Mouse (Mus musculus) hindbrain, postnatal 0 days (tissue): ENCODE measurements at regions not wholly inside any gene's neighbourhood (a gene's known extent, or its start where the extent isn't known, plus 50 kb on each side); places are given as distances from the start of the nearest gene placed in this dataset.

Source experiments
- ATAC-seq: fragments of 200-750 bp; cut with Nextera tagmentation; 2 replicates; pipeline ENCODE4 v1.8.0; 2017; ENCODE audit warnings: mild to moderate bottlenecking, moderate TSS enrichment, moderate library complexity
- DNase-seq: peaks from one replicate; pipeline ENCODE4 v3.0.0-alpha.2; 2015; ENCODE audit warnings: low spot score
- H3K27ac ChIP-seq: fragments of 300-500 bp; sonication (generic); 2 replicates; pipeline ENCODE4 v1.5.1; 2014; ENCODE audit warnings: mild to moderate bottlenecking
- H3K27me3 ChIP-seq: fragments of 300-500 bp; sonication (generic); 2 replicates; pipeline ENCODE4 v1.6.1; 2014; ENCODE audit warnings: low read length, mixed read lengths; ENCODE audit not compliant: insufficient read depth
- H3K36me3 ChIP-seq: fragments of 300-500 bp; sonication (generic); 2 replicates; pipeline ENCODE4 v1.6.1; 2014; ENCODE audit warnings: low read length, mixed read lengths; ENCODE audit not compliant: insufficient read depth
- H3K4me1 ChIP-seq: fragments of 300-500 bp; sonication (generic); 2 replicates; pipeline ENCODE4 v1.6.1; 2014; ENCODE audit warnings: antibody characterized with exemption, low read length, mixed read lengths; ENCODE audit not compliant: insufficient read depth
- H3K4me2 ChIP-seq: fragments of 300-500 bp; sonication (generic); 2 replicates; pipeline ENCODE4 v1.6.1; 2014; ENCODE audit warnings: low read depth, mild to moderate bottlenecking, low read length, moderate library complexity, mixed read lengths
- H3K4me3 ChIP-seq: fragments of 300-500 bp; sonication (generic); 2 replicates; pipeline ENCODE4 v1.5.1; 2014; ENCODE audit warnings: low read length
- H3K9ac ChIP-seq: fragments of 300-500 bp; sonication (generic); replicated peaks from 2 replicates; pipeline ENCODE4 v1.6.1; 2014; ENCODE audit warnings: mild to moderate bottlenecking, low read length, moderate library complexity, mixed read lengths
- H3K9me3 ChIP-seq: fragments of 300-500 bp; sonication (generic); 2 replicates; pipeline ENCODE4 v1.6.1; 2016; ENCODE audit warnings: low read length, mixed read lengths
- CTCF ChIP-seq: IDR thresholded peaks from 2 replicates; pipeline ENCODE4 v1.5.1; 2016; ENCODE audit warnings: antibody characterized with exemption, control low read depth, low read depth
- WGBS: fragments of 180-500 bp; shearing (Covaris S2); extraction: QIAGEN DNeasy Blood & Tissue Kit; methylation state at CpG from one replicate; pipeline ENCODE4 v1.1.7; 2014; 5-methylcytosine and 5-hydroxymethylcytosine counted together

DNA sequence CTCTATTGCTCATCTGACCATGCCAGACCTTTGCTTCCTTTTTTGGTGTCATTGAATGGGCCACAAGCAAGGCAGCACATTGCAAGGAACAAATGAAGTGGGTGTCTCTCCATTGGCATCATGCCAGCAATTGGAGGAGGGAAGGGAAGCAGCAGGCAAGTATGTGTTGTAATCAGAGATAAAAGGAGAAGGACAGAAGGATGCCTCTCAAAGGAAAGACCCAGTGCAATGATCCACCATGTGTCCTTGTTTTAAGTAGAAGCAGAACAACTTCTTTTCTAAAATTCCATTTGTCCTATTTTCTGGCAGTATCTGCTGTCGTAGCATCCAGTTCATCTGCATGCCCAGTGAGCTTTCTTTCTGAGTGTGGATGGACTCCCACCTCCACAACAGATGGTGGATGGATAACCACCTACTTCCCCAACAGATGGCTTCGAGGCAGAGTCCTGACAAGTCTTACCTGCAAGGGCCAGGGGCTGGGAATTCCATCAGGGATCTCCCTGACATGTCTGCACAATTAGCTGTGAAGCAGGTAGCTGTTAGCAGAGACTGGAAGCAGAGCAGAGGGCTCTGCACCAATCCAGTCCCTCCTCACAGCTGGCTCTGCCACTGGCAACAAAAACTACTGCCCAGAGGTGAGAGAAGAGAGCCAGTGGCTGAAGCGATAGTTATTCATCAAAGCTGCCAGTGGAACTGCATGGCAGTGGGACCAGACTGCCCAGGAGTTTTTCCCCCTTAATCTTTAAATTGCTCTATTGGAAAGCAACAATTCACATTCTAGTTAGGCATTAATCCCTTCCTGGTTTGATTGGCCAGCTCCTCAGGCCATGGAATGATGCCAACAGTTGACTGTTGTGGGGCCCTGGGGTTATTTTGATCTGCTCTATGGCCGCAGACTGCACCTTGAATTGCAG, 113.8 kb downstream of the Enkur start:
- Histone ChIP-seq H3K4me3 (no peak overlapping the region), H3K4me2 (no peak overlapping the region), H3K9ac (no peak overlapping the region), H3K27ac (no peak overlapping the region), H3K4me1 (peaks cover 6% of the 10 kb centered on the region; the same call in 1 of the 2 replicates), H3K36me3 (no peaks in the 10 kb centered on the region), H3K27me3 (no peaks in the 10 kb centered on the region), H3K9me3 (no peaks in the 10 kb centered on the region)
- ATAC-seq (peak; percentile 49; the same call in 1 of the 2 replicates), DNase-seq (peak; percentile 51)
- no peak for TF ChIP-seq CTCF
- 31% methylated on average over 4 of the region's 4 CpGs for WGBS

DNA sequence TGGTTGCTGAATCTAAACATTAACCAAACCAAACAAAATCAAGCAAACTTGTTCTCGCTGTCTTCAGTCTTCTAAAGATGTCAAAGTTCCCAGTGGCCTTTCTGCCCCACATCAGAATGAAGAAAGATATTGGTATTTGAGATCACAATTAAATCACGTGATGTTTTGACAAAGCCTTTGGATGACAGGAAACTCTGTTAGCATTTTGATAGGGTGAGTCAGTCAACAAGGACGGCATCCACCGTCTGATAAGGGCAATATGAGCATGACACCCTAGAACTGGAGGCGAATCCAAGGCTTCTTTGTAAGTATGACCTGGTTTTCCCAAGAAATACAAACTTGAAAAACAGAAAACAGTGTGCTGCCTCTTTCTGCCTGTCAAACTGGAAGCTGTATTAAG, 116.8 kb upstream of the Arhgap21 start:
- Histone ChIP-seq H3K27ac (no peak overlapping the region), H3K27me3 (no peaks in the 10 kb centered on the region), H3K4me1 (no peaks in the 10 kb centered on the region), H3K4me3 (no peak overlapping the region), H3K9me3 (no peaks in the 10 kb centered on the region), H3K36me3 (no peaks in the 10 kb centered on the region), H3K9ac (no peak overlapping the region), H3K4me2 (no peak overlapping the region)
- DNase-seq: no peak
- TF ChIP-seq CTCF: no peak
- no peak for ATAC-seq
- WGBS: 77% methylated on average over 5 of the region's 5 CpGs

DNA sequence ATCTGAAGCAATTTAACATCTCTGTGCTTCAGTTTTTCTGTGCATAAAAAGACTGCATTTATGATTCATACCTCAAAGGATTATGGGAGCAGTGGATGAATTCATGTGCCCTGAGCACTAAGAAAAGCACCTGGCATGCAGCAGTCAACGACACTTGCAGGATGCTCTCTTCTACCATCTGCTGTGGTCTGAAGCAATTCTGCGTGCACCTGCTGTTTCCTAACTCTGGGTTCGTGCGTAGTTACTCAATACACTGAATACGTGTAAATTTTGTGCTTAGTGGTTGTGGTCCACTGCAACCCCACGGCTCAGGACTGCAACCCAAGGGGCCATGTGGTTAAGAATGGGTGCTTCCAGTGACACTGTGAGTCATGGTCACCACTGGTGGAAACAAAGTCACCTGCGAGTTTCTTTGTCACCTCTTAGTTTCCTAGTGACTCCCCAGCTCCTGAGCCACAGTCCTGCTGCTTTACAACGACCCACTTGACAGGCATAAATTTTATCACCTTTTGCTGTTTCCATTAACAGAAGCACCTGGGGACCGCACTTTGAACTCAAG, 98.7 kb upstream of the Arhgap21 start:
- Histone ChIP-seq H3K4me3 (no peak overlapping the region), H3K27ac (no peak overlapping the region), H3K9me3 (no peaks in the 10 kb centered on the region), H3K27me3 (no peaks in the 10 kb centered on the region), H3K4me2 (no peak overlapping the region), H3K4me1 (no peaks in the 10 kb centered on the region), H3K36me3 (no peaks in the 10 kb centered on the region), H3K9ac (no peak overlapping the region)
- 79% methylated on average over 9 of the region's 9 CpGs for WGBS
- no peak for ATAC-seq
- no peak for DNase-seq
- TF ChIP-seq CTCF: no peak

DNA sequence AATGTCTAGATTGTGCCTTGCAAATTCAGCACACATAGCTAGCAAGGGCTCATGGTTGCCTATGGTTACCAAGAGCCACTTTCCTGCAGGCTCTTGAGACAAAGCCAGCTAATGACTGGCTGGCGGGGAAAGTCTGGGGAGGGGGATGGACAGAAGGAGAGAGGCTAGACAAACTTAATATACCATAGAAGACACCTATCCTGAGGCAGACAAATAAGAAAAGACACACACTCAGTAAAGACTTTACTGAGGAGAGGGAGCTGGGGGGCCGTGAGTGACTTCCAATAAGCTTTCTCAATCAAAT, 91.6 kb upstream of the Arhgap21 start:
- Histone ChIP-seq H3K4me1 (peaks cover 8% of the 10 kb centered on the region), H3K4me2 (no peak overlapping the region), H3K27me3 (no peaks in the 10 kb centered on the region), H3K4me3 (no peak overlapping the region), H3K36me3 (no peaks in the 10 kb centered on the region), H3K27ac (peak overlapping the region; percentile 75), H3K9ac (no peak overlapping the region), H3K9me3 (no peaks in the 10 kb centered on the region)
- no peak for TF ChIP-seq CTCF
- 18% methylated on average over 2 of the region's 2 CpGs for WGBS
- ATAC-seq: peak; percentile 89
- DNase-seq: peak; percentile 81

DNA sequence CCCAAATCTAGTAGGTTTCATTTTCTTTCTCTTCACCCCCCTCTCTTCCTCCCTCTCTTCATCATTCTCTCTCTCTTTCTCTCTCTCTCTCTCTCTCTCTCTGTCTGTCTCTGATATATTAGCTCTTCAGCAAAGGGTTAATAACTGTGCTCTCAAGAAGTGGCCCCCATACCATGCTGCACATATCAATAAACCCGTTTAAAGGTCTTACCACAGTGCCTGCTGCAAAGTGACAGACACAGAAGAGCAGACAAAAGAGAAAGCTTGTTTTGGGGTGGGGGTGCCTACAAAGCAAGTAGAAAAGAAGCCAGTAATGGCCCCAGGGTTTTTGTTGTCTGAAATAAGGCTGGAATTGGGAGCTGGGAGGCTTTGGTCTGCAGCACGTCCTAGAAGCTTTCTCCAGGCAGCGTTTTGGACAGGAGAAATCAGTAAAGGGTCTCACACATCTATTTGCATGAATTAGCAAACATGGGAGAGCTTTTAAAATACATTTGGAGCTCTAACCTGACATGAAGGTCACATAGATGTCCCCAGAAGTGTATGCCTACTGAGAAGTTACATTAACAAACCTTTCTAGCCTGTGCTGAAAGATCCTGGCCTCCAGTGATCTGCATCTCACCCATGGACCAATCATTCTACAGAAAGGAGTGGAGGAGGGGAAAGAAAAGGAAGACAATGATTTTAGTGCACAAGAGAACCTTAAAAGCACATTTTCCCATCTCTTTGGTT, 91.1 kb upstream of the Arhgap21 start:
- H3K4me3 ChIP-seq: no peak overlapping the region
- peak overlapping the region; percentile 75 for H3K27ac ChIP-seq
- WGBS: 2% methylated on average over 3 of the region's 3 CpGs
- no peaks in the 10 kb centered on the region for H3K9me3 ChIP-seq
- H3K27me3 ChIP-seq: no peaks in the 10 kb centered on the region
- ATAC-seq: peak; percentile 46; the same call in 1 of the 2 replicates
- H3K9ac ChIP-seq: no peak overlapping the region
- peaks cover 8% of the 10 kb centered on the region for H3K4me1 ChIP-seq
- no peaks in the 10 kb centered on the region for H3K36me3 ChIP-seq
- peak; percentile 20 for DNase-seq
- TF ChIP-seq CTCF: no peak
- H3K4me2 ChIP-seq: no peak overlapping the region

DNA sequence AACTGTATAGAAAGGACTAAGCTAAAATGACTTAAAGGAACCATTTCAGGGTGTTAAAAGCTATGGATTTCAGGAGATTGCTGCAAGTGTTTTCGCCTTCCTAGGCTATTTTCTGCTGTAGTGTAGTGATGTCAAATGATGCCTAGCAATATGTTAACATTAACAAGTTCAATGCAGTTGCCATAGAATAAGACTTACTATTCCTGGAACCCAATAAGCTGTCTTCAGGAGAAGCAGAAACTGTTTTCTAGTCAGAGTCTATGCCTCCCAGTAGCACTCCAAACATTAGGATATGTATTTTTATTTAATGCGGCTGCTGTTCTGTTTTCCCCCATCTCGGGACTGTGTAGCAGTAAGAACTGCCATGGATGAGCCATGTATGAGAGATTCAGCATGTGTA, 90.3 kb upstream of the Arhgap21 start:
- Histone ChIP-seq H3K4me2 (no peak overlapping the region), H3K9ac (no peak overlapping the region), H3K27ac (0 out of 2 replicates have a peak overlapping the region, but pooled peaks have one; percentile 75), H3K27me3 (no peaks in the 10 kb centered on the region), H3K4me3 (no peak overlapping the region), H3K4me1 (peaks cover 8% of the 10 kb centered on the region), H3K36me3 (no peaks in the 10 kb centered on the region), H3K9me3 (no peaks in the 10 kb centered on the region)
- ATAC-seq: no peak
- no peak for TF ChIP-seq CTCF
- DNase-seq: peak; percentile 3
- 78% methylated on average over 3 of the region's 3 CpGs for WGBS
